Mouse (Mus musculus): Measurements from ENCODE around the gene Olfr218.
"Not testable (repeated sequence)": the region's sequence is repeated elsewhere in the genome, so short reads cannot be mapped to it uniquely, and the experiment has no call there.

The Olfr218 gene

DNA sequence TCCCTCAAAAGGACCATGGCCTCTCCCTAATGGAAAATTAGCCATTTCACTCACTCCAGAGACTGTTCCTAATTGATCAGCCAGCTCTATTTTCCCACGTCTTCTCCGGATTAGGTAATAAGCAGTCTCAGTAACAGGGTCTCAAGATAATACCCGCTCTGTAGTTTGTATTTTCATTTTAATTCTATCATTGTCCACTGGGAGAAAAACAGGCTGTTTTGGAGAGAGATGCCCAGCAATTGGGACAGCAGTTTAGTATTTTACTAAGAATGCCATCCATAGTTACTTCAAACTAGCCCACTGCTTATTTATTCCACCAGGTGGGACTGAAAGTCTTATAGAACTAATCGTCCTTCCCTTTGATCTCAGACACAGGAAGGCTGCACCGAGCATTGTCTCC, at the start of gene Olfr218:
Gene Olfr218, plus strand, starts transcription at position 301 of the 400 bp plus-strand sequence.
- DNase-seq (ENCODE audit: low spot score), result no peak

DNA sequence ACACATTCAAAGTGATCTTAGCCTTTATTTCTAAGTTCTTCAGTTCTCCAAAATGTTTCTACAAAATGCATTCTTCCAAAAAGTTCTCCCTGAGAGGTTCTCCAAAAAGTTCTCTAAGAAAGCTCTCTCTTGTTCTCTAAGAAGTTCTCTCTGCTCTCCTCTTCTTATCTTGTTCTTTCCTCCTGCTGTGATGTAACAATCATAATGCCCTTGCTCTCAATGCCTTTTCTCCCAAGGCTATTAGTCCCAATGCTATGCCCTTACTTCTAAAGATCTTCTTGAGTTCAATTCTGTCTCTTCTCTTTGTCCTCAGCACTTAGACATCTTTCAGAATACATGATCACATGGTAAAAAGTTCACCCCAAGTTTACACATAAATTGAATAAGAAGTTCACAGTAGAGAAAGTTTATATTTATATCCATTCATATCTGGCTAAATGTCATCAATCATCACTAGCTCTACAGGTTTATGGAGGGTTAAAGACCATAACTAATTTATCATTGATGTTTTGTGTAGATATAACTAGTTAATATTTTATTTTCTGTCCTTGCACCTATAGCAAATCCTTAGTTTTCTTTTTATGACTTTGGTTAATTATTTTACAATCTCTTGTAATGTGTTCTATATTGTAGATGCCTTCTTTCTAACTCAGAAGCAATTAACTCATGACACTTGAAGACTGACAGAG, 23.3 kb upstream of the Olfr218 start:
- DNase-seq (ENCODE audit: low spot score), result no peak

DNA sequence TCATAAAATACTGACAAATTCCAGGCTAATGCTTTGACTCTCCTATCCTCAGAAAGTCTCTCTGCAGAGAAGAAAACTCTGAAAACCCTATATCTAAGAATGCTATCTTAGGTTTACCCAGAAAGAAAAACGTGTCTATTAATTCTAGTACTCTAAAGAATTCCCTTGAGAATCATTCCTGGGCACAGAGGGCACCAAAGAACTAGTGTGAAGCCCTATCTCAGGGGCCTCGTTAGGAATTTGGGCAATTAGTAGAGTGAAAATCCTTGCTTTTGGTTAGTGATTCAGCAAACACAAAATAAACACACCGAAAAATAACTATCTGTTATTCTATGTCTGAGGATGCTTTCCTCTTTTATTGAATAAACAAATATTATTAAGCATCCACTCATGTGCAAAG, 7.1 kb upstream of the Olfr218 start, which contains the start of gene Olfr1406:
Gene Olfr1406, minus strand, starts transcription at position 101 of the 400 bp plus-strand sequence.
- DNase-seq (ENCODE audit: low spot score), result no peak

DNA sequence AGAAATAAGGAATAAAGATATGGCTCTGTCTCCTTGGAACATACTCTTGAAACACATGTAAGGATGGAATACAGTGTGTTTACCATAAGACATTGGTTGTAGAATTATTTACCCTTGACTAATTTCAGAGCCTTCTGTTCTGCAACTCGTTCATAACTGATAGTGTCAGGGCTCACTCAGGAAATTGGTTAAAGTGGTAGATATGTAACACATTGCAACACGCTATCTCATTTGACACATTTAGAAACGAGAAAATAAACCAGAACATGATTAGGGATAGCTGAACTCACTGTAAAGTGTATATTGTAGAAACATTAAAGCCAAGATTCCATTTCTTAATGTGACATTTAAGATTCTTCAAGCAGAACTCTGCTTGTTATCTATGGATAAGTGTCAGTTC, 5.5 kb upstream of the Olfr218 start:
- no peak for DNase-seq (ENCODE audit: low spot score)

DNA sequence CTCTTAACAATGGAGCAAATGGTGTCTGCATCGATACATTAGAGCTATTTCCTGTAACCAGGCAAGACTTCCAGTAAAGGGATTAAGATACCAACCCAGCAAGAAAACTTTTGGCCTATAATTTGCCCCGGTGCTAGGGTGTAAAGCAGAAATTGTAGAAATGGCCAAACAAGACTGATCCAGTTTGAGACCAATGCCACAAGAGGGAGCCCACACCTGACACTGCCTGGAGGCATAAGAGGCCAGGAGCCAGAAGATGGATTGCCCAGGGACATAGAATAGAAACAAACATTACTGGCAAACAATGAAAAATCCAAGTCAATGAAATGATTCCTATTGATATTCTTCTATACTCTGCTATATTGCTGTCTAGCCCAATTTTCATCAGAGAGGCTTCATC, 1.2 kb upstream of the Olfr218 start:
- DNase-seq (ENCODE audit: low spot score), result no peak

DNA sequence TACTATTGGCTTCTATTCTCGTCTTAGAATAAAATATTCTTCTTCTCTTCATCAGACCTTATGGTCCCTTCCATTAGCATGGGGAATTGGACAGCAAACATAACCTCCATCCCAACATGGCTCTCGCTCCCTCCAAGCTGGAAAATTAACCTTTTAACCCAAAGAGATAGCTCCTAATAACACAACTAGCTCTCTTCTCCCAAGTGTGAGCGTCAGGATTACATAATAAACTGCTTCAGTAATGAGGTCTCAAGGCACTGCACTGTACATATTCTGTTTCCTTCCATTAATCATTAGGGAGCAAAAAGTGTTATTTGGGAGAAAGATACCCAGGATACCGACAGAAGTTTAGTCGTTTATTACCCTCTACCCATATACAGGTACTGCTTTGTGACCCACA, 14.5 kb downstream of the Olfr218 start, which contains the start of gene Olfr1404:
Gene Olfr1404, plus strand, starts transcription at position 301 of the 400 bp plus-strand sequence.
- DNase-seq (ENCODE audit: low spot score), result no peak

DNA sequence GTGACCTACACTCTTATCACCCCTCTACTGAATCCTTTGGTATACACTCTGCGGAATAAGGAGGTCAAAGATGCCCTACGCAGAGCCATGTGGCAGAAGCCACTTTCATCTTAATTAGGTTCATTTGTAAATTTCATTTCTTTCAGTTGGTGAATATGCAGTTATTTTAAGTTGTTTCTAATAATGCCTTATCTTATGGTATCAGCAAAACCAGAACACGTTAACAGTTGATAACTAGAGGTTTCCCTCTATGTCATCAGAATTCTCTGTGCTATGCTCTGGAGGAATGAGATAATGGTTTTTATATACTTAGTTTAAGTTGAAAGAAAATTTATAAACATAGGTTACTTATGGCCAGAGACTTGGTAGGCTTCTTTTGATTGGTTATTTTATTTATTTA, 18.9 kb downstream of the Olfr218 start:
- DNase-seq (ENCODE audit: low spot score), result no peak

DNA sequence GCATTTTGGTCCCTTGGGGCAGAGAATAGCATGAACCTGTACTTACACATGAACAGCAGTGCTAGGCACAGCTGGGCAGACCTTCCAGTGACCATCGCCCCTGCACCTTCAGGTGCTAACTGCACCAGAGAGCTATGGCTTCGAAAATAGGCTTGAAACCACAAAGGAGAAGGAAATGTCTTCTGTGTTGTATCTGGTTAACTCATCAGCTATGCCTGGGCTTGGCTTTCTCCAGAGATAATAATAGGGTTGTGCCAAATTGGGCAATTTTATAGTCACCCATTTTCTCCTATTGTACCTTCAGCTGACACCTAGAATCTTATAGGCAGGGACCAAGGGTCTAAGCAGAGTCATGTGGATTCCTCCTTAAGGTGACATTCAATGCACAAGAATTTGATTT, 29.5 kb downstream of the Olfr218 start, which contains the start of gene Fcer1a:
Gene Fcer1a, minus strand, starts transcription at position 134 of the 400 bp plus-strand sequence.
- no peak for DNase-seq (ENCODE audit: low spot score)

DNA sequence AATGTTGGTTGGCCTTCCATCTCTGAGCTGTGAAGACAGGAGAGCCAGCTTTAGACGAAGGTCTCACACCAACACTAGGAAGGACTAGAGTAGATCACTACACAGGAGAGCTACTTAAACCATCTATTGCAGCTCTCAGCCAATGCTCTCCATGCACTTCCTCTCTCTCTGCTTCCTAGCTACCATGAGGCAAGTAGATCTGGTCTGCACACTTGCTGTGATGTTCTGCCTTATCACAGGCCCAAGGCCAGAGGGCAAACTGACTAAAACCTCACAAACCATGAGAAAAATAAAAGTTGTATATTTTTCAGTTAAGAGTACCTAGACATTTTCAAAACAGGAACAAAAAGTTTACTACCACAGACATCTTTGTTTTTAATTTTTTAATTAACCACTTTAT, 39.4 kb downstream of the Olfr218 start:
- not testable (repeated sequence) for DNase-seq (ENCODE audit: low spot score)

DNA sequence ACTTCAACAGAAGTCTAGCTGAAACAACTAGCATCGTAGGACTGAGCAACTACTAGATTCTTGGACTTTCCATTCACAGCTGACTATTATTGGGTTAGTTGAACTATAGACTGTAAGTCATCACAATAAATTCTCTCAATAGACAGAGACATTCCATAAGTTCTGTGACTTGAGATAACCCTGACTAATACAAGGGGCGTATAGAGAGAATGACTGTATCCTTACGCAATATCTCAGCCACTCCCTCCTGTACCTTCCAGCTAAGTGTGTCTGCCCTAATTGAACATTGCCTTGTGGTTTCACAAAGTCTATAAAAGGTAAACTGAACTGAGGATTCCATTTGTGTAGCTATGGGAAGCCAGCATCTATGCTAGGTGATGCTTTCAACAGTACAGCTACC, 52.3 kb downstream of the Olfr218 start:
- DNase-seq (ENCODE audit: low spot score), result no peak

Data from c-Kit-positive CD71-positive TER-119-positive erythroid progenitor cells, embryonic 14.5 days (primary cell).